Mouse (Mus musculus): ENCODE measurements at regions not wholly inside any gene's neighbourhood (a gene's known extent, or its start where the extent isn't known, plus 50 kb on each side); places are given as distances from the start of the nearest gene placed in this dataset.

DNA sequence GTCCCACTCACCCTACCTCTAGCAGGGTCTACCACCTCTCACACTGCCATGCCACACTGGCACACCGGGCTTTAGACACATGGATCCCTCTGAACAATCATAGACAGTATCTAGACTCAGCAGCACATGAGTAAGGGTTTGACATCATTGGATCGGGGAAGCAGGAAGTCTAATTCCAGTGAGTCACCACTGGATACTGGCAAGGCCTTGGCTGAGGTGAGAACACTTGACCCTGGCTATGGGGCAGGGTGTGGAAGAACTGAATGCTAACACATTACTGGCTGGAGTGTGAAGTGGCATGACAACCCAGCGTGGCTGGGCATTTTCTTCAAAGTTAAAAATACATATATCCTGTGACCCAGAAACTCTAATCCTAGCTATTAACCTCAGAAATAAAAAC is 114.4 kb downstream of the H2afy start:
- no peak for DNase-seq

DNA sequence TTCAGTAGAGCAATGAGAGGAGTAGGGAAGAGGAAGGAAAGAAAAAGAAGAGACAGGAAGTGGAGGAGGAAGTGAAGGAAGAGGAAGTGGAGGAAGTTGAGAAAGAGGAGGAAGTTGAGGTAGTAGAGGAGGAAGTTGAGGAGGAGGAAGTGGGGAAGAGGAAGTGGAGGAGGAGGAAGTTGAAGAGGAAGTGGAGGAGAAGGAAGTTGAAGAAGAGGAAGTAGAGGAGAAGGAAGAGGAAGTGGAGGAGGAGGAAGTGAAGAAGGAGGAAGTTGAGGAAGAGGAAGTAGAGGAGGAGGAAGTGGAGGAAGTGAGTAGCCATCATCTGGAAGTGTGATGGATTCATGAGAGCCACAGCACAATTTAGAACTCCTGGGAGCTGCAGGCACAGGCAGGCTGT is 122.2 kb downstream of the H2afy start:
- no peak for DNase-seq

DNA sequence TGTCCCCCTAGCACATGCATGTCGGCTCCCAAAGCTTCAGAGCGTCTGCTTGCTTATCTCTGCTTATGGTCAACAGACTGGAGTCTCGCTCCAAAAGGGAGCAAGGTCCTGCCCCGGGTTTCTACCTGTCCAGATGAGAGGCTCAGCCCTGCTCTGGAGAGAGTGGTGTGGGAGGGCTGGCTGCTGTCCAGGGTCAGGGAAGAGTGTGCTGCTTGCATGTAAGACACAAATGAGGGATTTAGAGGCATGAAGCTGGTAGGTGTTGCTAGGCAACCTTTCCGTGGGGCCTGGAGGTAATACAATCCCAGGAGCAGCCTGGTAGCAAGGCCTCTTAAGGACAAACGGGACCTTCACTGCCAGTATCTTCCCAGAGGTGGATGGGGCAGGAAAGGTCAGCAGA is 125.7 kb downstream of the H2afy start:
- DNase-seq, result peak; percentile 37 to 56

- no peak for DNase-seq
Observed at GRCm38 (mm10) chr13:56006827-56007226, 129.3 kb downstream of the H2afy start.

GRCm38 (mm10) chr13:56005746-56006145 is 130.4 kb downstream of the H2afy start:
- no peak for DNase-seq

DNA sequence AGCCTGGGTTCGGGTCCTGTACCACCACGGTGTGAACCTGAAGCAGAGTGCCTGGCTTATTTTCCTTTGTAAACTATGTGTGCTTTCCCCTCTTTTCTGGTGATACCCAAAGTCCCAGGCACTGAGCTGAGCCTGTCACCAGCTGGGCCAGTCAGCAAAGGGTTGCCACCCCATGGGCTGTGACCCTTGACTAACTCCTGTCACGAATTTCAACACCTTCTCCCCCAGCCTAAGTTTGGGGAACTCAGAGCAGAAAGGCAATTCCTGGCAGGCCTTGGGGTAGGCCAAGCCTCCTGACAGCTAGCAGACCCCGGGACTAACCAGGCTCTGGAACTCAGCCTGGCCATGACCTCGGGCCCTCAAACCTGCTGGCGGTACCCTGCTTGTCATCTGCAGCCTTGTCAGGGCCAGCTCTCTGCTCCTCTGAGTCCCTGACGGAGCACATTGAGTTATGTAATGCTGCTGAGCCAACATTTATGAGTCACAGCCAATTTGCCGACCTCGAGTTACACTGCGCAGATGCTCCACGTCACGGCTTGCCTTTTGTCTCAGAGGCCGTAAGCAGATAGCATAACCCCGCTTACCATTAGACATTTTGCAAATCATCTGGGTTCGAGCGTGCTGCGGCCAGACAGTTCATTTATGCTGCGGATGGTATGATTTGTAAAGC is 132.3 kb downstream of the H2afy start:
- peak; percentile 48 to 55 for DNase-seq

DNA sequence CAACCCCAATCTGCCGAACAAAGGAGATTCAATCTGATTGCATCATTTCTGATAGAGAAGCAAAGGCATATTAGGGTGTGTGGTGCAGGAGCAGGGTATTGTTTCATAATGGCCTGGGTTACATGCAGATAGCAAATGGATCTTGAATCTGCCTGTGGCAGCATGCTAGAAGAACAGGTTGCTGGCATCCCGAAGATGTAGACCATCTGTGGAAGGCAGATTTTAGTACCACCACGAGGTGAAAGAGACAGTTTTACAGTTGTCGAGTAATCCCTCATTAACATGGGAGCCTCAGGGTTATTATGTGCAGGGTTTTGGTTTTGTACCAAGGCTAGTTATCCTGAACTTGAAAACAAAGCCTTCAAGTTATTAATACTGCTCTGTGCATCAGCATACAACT is 140.9 kb downstream of the H2afy start:
- no peak for DNase-seq

DNA sequence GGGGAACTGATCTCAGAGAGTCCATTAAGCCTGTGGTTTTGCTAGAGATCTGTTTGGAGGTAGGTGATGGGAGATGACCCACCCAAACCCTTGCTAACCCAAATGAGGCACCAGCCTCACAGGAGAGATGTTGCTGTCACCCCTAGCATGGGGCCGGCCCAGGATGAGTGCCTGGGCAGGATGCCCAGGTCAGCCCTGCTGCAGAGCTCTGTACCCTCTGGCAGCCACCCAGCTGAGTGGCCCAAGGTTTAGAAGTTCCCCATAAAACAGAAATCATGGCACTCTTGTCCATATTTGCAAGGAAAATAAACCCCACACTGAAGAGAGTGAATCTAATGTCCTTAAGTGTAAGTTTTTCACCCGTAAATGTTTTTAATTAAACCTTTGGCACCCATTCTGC is 141.7 kb downstream of the H2afy start:
- DNase-seq, result no peak

DNA sequence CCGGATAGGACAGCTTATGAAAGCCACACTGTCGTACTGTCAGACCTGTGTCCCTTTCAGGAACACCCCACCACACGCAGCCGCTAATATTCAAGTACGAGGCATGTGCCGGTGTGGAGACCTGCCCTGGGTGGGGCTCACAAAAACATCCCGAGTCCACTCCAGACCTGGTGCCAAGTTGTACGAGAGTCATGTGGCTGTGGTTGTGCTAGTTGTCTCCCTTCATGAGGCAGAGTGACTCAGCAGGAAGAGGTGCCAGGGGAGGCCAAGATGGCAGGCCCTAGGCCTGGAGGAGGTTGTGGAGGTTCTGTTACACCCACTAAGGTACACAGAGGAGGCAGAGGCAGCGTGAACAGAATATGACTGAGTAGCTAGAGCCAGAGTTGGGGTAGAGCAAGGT is 143.5 kb downstream of the H2afy start:
- DNase-seq, result no peak

GRCm38 (mm10) chr13:55991216-55991615 is 144.9 kb downstream of the H2afy start:
- no peak for DNase-seq

GRCm38 (mm10) chr13:55990186-55990585 is 146.0 kb downstream of the H2afy start:
- DNase-seq, result no peak

DNA sequence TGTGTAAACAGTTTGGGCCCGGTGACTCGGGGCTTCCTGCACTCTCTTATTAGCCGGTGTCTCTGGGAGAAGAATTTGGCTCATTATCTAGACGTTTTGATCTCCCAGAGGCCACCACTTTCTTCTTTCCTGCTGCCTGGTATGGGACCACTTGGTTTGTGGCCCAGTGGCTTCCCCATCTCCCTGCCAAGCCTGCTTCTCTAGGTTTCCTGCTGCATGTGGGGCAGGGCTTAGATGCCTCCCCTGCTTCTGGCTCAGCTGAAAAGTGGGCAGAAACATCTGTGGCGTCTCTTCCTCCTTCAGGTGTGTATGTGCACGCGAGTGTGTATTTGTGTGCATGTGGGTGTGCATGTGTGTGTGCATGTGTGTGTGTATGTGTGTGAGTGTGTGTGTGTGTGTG is 146.8 kb downstream of the H2afy start:
- no peak for DNase-seq

DNA sequence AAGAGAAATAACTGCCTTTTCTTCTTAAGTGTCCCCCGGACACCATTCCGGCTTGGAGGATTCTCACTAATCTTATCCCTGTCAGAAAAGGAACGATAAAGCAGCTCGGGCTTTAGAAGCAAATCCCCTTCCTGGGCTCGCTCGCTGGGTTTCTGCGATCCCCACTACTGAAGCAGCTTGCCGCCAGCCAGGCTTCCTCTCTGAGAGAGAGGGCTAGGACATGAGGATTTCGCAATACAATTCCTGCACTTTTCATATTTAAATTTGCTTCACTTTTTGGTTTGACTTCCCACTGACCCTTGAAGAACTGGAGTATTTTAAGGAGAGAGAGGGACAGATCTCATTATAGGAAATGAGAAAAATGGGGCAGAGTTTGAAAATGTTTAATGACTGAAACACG is 149.4 kb upstream of the Pitx1 start:
- DNase-seq, result no peak

DNA sequence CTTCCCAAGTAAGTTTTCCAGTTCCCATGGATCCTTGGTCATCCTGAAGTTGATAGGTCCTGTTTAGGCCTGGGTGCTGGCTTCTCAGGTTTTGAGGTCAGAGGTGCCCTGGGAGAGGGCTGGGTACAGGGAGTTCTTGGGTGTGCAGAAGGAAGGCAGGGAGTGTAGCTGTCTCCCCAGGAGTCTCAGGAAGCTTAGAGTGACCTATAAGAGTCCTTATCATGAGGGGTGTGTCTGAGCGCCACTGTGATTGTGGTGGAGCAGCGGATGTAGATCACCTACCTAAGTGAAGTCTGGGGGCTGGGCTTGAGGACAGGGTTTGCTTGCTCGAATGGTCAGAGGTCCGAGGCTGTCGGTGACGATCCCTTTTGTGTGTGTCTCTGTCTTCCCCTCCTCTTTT is 148.8 kb upstream of the Pitx1 start:
- no peak for DNase-seq

GRCm38 (mm10) chr13:55983851-55984250 is 147.9 kb upstream of the Pitx1 start:
- DNase-seq, result no peak

DNA sequence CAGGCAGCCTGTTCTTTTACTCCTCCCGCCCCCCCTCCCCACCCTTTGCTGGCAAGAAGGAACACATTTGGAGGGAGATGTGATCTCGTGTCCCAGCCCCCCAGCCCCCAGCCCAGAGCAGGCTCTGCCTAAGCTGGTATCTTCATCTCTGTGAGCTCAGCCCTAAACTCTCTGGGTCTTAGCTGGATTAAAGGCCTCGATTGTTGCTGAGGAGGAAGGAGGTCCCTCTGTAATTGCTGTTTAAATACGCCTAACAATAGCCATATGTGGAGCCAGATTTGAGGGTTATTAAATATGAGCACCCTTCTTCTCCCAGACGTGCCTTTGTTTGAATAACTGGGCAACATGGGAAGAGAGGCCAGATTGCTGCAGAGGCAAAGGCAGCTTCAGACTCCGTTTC is 145.0 kb upstream of the Pitx1 start:
- no peak for DNase-seq

GRCm38 (mm10) chr13:55977902-55978301 is 141.9 kb upstream of the Pitx1 start:
- no peak for DNase-seq

GRCm38 (mm10) chr13:55976911-55977381 is 141.0 kb upstream of the Pitx1 start:
- DNase-seq, result peak; percentile 21 to 38

GRCm38 (mm10) chr13:55974105-55974504 is 138.1 kb upstream of the Pitx1 start:
- peak; percentile 43 to 67 for DNase-seq

GRCm38 (mm10) chr13:55970687-55971086 is 134.7 kb upstream of the Pitx1 start:
- no peak for DNase-seq

DNA sequence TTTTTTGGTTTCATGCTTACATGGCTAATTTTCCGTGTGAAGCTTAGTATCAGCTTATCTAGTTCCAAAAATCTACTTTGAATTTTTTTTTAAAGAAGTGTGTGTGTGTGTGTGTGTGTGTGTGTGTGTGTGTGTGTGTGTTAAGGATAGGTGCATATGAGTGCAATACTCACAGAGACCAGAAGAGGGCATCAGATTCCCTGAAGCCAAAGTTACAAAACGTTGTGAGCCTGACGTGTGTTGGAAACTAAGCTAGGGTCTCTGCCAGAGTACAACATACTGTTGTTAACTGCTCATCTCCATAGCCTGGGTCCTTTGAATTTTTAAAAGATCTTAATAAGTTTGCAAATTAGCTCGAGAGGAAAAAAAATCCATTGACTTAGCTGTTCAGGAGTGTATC is 133.5 kb upstream of the Pitx1 start:
- DNase-seq, result no peak

DNA sequence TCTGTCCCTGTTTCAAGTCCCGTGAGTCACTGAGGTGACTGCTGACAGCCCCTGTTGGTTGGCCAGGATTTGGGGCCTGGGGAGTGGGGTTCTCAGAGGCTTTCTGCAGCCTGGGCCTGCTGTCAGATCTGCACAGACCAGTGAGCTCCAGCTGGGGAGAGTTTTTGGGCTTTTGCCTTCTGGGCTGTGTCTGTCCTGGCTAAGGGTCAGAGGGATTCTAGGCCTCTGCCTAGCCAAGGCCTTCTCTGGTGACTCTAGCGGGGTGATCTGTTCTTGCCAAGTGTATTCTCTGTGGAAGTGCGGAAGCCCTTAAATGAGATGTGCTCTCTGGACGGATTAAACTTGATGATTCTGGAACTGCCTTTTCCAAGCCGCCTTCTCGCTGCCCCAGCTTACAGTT is 131.2 kb upstream of the Pitx1 start:
- DNase-seq, result no peak

GRCm38 (mm10) chr13:55963005-55963620 is 127.1 kb upstream of the Pitx1 start:
- peak; percentile 90 to 92 for DNase-seq

DNA sequence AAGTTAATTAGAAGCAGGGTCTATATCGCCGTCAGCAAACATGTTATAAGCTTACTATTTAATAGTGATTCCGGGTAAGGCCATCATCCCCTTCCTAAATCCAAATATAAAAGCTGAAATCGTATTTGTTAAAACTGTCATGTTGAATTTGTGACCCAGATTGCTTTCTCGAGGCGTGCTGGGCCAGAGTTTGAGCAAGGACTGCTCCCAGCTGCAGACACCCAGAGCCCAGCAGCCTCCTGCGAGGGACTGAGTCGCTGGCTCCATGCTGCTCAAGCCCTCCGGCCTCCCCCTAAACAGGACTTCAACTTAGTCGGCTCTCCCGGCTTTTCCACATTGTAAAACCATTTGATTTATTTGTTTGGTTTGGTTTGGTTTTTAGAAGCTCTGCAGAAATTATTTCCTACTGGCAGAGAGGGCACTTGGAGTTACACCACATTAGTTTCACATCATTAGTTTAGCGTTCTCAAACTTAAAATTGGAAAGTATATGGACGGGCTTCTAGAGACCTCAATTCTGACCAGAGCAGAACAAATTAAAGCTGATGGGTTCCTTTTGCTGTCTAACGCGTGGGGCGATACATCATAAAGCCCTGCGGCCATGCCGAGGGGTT is 126.4 kb upstream of the Pitx1 start:
- DNase-seq, result peak; percentile 45 to 64

Measured in kidney, postnatal 4 days (tissue).